Mouse (Mus musculus): ENCODE data around the gene 1700017B05Rik.
"Not testable (repeated sequence)": the region's sequence is repeated elsewhere in the genome, so short reads cannot be mapped to it uniquely, and the experiment has no call there.

Gene 1700017B05Rik

DNA sequence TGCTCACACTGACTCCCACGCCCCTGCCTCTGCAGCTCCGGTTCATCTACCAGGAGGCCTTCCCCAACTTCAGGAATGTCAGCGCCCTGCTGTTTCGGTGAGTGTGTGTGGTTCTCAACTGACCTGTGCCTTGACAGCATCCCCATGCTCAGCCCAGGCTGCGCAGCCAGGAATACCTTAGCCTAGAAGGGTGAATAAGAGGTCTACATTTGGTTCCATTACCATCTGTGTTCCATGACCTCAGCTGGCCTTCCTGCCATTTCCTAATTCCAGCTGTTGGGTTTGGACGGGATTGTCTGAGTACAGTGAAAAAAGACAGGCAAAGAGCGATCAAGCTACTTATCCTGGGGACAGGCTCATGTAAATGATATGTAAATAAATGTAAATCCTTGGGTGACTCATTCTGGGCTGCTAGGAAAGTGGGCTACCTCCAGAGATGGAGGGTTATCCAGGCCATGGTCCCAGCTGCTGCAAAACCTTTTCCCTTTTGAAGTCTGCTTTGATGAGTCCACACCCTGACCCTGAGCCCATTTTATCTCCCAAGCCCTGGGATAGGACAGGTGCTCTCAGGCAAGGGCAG, 18.2 kb downstream of the 1700017B05Rik start:
- no peak for DNase-seq

DNA sequence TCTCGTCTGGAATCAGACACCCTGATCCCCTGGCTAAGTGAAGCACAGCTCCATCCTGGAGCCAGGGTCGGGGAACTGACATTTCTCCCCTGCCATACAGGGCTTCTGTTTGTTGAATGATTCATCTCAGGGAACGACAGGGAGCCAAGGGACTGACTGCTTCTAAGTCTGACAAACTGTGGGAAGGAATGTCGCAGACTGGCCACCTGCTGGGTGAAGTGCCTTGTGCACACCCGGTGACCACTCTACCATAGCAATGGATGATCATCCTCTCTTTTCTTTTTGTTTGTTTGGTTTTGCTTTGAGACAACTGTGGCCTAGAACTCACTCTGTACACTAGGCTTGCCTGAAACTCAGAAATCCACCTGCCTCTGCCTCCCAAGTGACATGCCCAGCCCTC, 19.5 kb downstream of the 1700017B05Rik start:
- DNase-seq: no peak

DNA sequence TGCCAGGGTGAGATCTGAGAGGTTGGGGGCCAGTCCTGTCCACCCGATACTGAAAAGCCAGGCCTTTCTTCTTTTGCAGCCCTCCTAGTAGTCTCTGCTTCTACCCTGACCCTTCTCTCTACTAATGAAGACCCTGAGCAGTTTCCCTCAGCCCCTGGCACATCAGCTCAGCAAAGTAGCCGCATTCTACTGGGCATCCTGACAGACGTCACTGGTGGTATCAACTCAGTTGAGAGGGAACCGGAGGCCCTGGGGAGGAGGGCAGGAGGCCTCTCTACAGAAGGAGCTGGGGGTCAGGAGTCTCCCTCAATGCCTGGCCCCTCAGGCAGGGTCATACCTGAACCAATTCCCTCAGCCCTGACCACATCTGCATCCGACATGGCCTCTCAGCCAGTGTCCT, 21.3 kb downstream of the 1700017B05Rik start:
- DNase-seq: no peak

DNA sequence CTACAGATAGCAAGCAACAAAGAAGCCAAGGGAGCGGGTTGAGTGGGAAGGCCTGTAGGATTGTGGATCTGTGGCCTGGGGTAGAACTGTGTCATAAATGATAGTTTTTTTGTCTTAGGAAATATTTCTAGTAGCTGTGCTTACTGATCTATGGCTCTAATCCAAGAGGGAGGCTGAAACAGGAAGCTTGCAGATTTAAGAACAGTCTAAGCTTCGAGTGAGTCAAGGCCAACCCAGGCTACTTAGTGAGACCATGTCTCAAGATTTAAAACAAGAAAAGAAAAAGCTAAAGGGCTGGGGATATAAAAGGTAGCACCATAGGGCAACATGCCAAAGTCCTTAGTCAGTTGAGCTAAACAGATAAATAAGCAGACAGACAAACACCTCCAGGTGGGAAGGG, 24.2 kb downstream of the 1700017B05Rik start:
- no peak for DNase-seq

DNA sequence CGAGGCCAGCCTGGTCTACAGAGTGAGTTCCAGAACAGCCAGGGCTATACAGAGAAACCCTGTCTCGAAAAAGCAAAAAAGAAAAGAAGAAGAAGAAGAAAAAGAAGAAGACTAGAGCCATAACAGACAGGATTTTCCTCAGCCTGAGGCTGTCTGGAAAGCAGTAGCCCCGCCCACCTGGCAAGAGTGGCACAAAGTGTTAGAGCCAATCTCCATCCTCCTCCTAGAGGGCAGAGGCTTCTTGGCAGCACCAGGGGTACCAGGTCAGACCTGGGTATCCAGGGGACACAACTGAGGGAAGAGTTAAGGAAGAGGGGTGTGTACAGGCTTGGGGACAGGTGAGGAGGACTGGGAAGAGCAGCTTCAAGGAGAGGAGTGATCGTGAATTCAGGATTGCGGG, 24.7 kb downstream of the 1700017B05Rik start:
- no peak for DNase-seq

DNA sequence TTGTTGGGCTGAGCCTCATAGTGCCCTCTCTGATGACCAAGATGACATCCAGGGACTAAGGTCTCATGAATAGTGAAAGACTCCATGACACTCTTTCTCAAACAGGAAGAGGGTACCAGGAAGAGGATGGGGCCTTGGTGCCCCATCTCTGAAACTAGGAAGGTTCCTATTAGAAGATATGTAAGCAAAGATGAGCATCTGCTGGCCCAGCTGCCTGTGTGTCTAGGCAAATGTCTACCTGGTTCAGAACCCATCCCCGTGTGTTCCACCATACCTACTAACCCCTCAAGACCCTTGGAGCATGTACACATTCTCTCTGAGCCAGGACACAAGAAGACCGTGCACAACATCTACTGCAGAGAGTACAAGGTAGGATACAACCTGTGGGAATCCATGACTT, 26.2 kb downstream of the 1700017B05Rik start, which contains the start of gene Trcg1:
Gene Trcg1 (plus strand): TSS at position 301 of the 400 bp plus-strand sequence.
- no peak for DNase-seq

DNA sequence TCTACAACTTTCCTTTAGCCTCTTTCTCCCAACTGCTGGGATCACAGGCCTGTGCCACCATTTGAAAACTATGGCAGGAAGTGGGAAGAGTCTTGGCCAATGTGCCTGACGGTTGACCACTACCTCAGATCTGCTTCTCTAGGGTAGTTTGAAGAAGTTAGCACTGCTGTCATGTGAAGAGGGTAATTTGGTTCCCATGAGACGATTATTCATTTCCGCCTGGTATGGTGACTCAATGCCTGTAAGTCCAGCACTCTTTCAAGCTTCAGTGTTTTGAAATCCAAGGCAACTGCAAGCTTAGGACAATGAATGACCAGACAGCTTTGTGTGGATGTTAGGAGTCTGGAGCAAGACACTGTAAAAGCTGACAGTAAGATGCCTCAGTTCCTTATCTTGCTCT, 28.6 kb downstream of the 1700017B05Rik start:
- DNase-seq: no peak

DNA sequence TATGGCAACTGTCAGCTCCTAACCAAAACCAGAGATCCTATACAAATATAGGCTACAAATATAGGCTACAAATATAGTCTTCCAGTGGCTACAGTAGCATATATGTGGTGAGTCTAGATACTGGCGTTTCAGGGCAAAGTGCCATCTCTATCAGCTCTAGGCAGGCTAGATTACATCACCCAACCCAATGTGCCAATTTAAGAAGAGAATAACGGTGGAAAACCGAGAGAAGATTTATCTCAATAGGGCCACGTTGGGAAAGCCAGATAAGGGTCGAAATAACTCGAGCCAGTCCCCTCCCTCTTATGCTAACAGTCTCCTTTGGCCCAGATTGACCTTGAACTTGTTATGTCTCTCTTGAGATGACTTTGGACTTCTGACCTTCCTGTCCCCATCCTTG, 29.3 kb downstream of the 1700017B05Rik start:
- DNase-seq: no peak

DNA sequence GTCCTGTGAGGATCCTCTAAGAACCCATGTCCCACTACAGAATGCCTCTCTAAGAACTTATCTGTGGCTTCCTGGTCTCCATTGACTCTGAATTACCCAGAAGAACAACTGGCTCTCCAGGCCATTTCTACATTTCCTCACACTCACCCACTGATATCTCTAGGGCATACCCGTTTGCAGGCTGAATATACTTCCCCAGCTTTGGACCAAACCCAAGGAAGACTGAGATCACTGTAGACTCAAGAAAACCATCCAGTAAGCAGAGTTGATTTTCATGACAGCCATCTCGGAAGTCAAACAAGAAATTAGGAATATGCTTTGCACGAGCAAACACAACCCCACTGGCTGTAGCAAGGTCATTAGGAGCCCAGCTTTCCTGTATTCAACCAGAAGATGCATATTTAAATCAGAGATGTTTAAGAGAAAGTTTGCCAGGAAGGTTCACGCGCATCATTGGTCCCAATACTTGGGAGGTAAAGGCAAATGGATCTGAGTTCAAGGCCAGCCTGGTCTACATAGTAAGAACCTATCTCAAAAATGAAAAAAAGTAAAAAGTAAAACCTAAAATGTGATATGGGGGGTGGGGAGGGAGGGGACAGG, 30.0 kb downstream of the 1700017B05Rik start:
- DNase-seq: no peak

DNA sequence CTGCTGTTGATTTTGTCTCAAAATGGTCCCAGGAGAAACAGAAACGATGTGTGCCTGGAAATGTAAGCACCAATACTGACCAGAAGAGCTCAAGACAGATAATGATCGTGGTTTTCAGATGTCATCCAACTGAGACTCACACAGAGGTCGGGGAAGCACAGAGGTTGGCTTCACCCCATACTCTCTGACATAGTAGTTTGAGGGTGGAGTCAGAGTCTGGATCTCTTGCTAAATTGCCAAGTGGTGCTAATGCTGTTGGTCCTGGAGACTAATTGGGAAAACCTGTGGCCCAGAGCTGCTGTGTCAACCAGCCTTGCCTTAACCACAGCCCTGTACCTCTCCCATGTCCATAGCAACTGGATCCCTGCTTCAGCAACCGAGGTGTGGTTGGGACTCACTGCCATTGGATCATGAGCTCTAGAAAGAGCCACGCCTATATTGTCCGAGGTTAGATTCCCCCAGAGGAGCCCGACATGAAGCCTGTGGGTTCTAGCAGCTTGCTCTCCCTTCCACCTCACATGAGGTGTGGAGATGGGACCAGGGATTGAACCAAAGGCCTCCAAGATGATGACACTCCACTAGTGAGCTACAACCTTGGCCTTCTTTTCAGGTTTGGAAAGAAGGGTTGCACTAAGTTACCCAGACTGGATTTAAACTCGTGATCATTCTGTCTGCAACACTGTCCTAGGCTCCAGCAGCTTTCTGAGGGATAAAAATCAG, 30.7 kb downstream of the 1700017B05Rik start:
- DNase-seq: no peak

DNA sequence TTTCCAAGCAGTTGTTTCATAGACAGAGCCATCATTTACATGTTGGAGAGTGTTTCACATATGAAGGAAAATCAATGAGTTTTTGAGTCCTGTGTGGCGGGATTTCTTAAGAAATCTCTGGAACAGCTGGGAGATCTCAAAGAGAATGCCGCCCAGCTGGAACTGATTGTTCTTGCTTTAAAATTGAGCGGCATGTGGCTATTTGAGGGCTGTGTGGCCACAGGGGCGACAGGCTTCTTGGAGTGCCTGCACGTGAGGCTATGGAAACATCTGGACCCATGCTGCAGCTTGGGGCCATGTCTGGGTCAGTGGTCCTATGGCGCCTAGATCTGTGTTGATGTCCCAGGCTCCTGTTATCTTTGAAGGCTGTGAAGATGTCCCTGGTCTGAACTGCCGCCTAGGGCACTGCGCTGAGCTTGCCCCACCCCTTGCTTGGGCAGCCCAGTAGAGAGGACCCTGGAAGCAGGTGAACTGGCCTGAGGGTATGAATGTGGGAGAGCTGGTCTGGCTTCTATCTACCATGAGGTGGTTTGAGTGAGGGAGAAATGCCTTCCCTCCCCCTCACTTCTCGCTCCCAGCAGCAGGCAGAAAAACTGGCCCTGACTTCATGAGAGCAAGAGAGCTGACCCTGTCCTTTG, 32.1 kb downstream of the 1700017B05Rik start:
- no peak for DNase-seq

DNA sequence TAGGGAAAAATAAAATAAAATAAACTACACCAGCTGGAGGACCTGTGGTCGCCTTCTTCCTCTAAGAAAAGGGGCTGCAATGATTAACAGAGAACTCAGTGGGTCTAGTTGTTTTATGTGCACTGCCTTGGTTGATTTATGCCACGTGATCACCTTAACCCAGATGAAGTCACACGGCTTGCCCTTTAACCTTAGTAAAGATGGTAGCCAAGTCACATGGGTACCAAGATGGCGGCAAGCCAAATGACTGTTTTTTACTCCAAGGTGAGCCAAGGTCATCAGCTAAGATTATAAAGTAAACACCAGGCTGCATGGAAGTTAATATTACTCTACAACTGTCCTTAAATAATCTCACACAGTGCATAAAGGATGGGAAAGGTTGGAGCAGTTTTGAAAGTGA, 32.7 kb downstream of the 1700017B05Rik start:
- no peak for DNase-seq

DNA sequence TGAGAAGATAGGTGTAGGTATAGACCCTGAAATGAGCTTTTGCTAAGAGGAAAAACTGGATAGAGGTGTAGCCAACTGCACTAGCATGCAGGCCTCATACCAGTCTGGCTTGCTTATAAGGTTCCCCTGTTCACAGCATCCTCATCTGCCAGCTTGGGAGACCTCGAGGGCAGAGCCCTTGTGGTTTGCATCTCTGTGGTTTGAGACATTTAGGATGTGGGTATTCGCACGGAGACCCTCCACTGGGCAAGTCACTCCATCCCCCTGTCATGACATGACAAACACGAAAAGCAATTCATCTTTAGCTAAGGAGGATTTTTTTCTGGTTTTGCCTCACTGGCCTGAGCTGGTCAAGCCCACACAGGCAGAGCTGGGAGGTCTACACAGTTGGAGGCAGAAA, 34.2 kb downstream of the 1700017B05Rik start:
- DNase-seq: no peak

DNA sequence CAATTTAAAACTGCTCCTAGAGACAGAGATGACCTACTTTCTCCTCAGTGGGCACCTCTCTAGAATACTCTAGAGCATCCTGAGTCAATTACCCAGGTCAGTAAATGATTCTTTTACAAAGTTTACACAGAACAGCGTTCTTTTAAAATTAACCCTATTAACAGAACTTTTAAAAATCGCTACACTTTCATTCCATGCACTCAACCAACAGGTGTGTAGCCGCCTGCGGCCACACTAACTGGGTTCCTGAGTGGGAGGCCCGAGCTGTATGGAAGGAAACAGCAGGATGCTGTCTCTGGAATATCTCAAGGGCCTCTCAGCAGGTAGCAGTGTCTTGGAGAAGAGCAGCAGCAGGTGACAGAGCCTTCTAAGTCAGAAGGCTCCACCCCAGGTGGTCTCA, 35.2 kb downstream of the 1700017B05Rik start:
- DNase-seq: no peak

DNA sequence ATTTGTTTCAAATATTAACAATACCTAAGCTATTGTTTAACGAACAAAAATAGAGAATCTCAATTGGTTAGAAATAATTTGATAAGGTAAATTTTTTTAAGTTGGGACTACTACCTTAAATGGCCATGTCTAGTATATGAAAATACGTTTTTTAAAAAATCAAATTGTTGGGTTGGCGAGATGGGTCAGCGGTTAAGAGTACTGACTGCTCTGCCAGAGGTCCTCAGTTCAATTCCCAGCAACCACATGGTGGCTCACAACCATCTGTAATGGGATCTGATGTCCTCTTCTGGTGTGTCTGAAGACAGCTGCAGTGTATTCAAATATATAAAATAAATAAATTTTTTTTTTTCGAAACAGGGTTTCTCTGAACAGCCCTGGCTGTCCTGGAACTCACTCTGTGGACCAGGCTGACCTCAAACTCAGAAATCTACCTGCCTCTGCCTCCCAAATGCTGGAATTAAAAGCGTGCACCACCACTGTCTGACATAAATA, 35.7 kb downstream of the 1700017B05Rik start:
- not testable (repeated sequence) for DNase-seq

DNA sequence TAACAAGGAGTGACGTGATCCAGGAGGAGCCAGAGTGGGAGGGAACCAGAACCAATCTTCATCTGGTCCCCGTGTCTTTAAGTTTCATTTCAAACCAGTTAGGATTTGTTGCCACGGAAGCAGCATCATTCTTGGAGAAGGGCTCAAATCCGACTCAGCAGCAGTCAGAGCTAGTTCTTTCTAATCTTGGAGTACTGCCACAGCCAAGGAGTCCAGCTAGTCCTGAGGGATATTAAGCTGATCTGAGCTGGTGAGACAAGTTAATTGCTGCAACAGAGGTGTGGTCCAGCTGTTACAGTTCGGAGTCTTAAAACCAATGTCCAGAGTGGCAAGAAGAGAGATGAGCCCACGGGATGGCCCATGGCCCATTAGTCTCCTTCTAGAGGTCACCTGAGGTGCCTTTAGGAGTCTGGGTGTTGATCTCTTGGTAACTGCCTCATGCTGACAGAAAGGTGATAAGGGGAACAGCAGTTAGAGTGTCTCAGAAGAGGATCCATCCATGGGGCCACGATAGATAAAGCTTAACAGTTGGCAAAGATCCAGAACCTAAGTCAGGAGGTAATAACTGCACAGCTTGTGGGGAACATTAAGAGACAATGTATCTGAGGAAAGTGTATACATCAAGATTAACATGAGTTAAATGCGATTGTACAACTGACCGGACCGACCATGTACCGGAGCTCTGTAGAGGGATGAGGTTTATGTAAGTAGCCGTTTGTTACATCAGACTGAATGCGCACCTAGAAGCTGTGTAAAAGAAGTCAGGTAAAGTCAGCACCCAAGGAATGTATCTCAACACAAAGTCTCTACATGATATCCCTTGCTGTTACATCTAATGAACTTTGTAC, 36.4 kb downstream of the 1700017B05Rik start:
- no peak for DNase-seq

DNA sequence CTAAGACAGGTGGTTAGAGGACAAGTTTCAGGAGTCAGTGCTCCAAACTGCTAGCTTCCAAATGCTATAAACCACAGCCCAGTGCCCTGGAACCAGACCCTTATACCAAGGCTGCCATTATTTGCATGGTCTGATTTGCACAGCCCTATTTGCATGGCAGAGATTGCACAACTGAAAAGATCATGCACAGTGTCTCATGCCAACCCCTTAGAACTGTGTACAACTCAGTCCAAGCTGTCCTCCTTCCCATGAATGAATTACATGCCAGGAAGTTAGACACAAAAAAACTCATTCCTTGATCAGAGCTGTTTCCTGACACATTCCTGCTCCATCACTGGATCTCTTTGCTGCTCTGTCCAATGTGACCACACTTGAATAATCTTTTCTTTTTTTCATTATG, 39.1 kb downstream of the 1700017B05Rik start:
- no peak for DNase-seq

DNA sequence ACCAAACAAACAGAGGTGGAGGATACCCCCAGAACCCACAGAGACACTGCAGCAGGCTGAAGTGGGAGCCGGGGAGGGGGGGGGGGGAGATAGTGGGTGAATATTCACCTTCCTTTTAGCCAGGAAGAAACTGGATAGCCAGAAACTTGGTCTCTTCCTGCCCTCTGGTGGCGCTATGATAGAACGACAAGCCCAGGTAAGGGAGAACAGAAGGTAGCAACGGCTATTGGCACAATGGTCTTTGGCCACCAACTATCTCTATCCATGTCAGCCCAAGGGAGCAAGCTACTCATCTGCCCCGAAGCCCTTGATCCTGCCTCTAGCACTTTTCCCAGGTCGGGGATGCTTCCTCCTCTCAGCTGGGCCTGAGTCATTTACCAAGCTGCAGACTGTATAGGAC, 42.1 kb downstream of the 1700017B05Rik start:
- peak; percentile 31 to 35 for DNase-seq

DNA sequence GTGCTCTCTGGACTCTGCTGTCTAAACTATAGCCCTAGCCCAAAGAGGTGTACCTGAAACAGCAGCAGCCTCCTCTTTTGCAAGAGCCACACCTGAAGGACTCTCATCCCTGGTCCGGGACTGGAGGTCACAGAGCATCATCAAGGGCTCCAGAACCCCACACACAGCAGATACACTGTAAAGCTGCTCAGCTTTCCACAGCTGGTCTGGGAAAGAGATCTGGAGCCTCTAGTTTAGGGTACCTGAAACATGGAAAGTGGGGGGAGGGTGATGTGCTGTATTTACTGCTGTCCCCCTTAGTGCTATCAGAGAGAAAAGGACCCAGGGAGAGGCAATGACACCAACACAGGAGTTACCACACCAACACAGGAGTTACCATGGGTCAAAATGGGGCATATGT, 42.9 kb downstream of the 1700017B05Rik start:
- DNase-seq: no peak

DNA sequence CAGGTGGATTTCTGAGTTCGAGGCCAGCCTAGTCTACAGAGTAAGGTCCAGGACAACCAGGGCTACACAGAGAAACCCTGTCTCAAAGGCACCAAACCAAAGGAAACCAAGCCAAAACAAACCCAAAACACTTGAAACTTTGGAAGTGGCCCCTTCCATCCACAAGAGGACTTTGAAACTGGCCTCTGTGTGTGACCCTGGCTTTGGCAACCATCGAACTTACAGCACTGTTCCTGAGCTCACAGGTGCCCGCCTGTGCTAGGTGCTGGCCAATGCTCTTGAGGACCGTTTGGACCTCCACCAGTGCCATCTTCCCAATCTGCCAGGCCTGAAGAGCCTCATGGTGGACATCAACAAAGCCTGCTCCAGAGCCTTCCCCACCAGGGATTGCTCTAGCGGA, 43.6 kb downstream of the 1700017B05Rik start:
- no peak for DNase-seq

DNA sequence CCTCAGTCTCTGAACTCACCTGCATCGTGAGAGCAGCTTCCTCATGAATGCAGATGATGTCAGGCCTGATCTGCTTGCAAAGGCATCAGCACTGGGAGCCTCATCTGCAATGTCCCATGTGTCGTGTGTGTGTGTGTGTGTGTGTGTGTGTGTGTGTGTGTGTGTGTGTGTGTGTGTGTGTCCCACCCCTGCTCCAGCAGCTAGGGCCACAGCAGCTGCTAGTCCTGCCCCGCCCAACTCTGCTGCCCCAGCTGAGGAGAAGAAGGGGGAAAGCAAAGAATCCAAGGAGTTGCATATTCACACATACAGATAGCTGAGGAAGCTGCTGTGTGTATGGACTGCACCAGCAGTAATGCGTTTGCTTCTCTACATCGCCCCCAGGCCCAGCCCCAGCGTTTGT, 45.2 kb downstream of the 1700017B05Rik start:
- no peak for DNase-seq

DNA sequence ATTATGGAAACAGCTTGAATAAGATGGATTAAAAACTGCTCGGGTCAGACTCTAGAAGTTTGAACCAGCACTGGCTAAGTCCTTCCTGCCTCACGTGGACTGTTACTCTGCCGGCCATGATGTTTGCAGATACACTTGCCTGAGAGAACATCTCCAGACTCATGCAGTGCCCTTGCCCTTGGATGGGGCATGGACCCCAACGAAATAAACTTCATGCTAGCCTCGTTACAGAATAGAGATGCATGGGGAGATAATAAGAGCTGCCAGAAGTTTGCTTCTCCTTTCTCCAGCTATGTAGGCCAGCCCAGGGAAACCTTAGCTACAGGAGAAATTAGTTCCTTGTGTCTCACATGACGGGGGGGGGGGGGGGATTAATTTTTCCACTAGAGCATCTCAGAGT, 47.9 kb downstream of the 1700017B05Rik start:
- DNase-seq: no peak

Measured in lung, adult 18-20 months (tissue).